Comparison of ENCODE assay signal across 22 mouse cellular contexts in genomic region chr1:52274210-52274609, GRCm38 (mm10). TPM values are rescaled to one million over a fixed set of nuclear protein-coding genes. Genes with fewer than 3 reads are reported as not detected.
DNase-seq lines count a peak whose midpoint lies in the region; ATAC-seq lines count a peak whose summit lies in the region.
"Had no signal": no experiment of that assay in that cellular context is flagged by ENCODE, and none has a peak within 500 bp of the region (broad histone marks: within the 10 kb centered on the region; RNA-seq: fewer than 3 reads in every experiment).

No protein-coding gene starts in this region.

- WGBS in forebrain, embryonic 16.5 days = 84% methylated on average over 3 of the region's 3 CpGs

- H3K27ac ChIP-seq in forebrain, embryonic 16.5 days (ENCODE audit: low read length) = no peak overlapping the region
- H3K27ac ChIP-seq: forebrain, embryonic 15.5 days; gastrocnemius, adult 2 months; heart, adult 2 months; heart, embryonic 15.5 days; kidney, embryonic 15.5 days; limb, embryonic 12.5 days; liver, embryonic 13.5 days; midbrain, embryonic 10.5 days had no signal

- 0 out of 2 replicates have a peak, but pooled peaks have one; percentile 44 for ATAC-seq in frontal cortex, adult (ENCODE audit: low TSS enrichment)
- peak; percentile 65 for ATAC-seq in granulocyte monocyte progenitor cell, adult 5-6 weeks (replicated peaks; ENCODE audit: poor library complexity, severe bottlenecking)
- ATAC-seq in forebrain, embryonic 16.5 days = no peak
- ATAC-seq: forebrain, embryonic 15.5 days; hindbrain, embryonic 16.5 days; intestine, postnatal 0 days had no signal

- no peak overlapping the region for H3K4me3 ChIP-seq in forebrain, embryonic 16.5 days (replicated peaks; ENCODE audit: low read length)
- H3K4me3 ChIP-seq: forebrain, embryonic 15.5 days; gastrocnemius, adult 2 months; heart, adult 2 months; heart, embryonic 15.5 days; kidney, embryonic 15.5 days; limb, embryonic 12.5 days; liver, embryonic 13.5 days; midbrain, embryonic 10.5 days had no signal

- DNase-seq in adrenal gland, adult 2 months = peak; percentile 38
- no peak for DNase-seq in adrenal gland, postnatal 10 days
- no peak for DNase-seq in frontal cortex, postnatal 36 days (ENCODE audit: low spot score in 2 of 2)
- DNase-seq in gastrocnemius, postnatal 36 days = no peak
- DNase-seq: embryo, embryonic 11 days; gastrocnemius, adult 2 months; heart, adult 2 months; heart, postnatal 4 days; liver, embryonic 13.5 days; lung, embryonic 14.5 days; lung, postnatal 36 days; retina, postnatal 1 day had no signal

- no peaks in the 10 kb centered on the region for H3K9me3 ChIP-seq in forebrain, embryonic 16.5 days (ENCODE audit: control insufficient read depth, low read length)
- H3K9me3 ChIP-seq: forebrain, embryonic 15.5 days; heart, embryonic 15.5 days; kidney, embryonic 15.5 days; limb, embryonic 12.5 days; liver, embryonic 13.5 days; midbrain, embryonic 10.5 days had no signal

- intact Hi-C loops in gastrocnemius, postnatal 36 days (cut with DNase I) = no loop called here

- H3K4me2 ChIP-seq in forebrain, embryonic 16.5 days (ENCODE audit: low read length) = no peak overlapping the region
- H3K4me2 ChIP-seq: forebrain, embryonic 15.5 days; heart, embryonic 15.5 days; kidney, embryonic 15.5 days; limb, embryonic 12.5 days; liver, embryonic 13.5 days; lung, embryonic 14.5 days had no signal

- H3K27me3 ChIP-seq in forebrain, embryonic 16.5 days (replicated peaks; ENCODE audit: control insufficient read depth, insufficient read depth, low read length) = no peaks in the 10 kb centered on the region
- H3K27me3 ChIP-seq: forebrain, embryonic 15.5 days; heart, embryonic 15.5 days; kidney, embryonic 15.5 days; limb, embryonic 12.5 days; liver, embryonic 13.5 days had no signal

- no peaks in the 10 kb centered on the region for H3K4me1 ChIP-seq in forebrain, embryonic 16.5 days (replicated peaks; ENCODE audit: control insufficient read depth, insufficient read depth, low read length)
- H3K4me1 ChIP-seq: forebrain, embryonic 15.5 days; liver, embryonic 13.5 days; midbrain, embryonic 10.5 days had no signal

- no peaks in the 10 kb centered on the region for H3K36me3 ChIP-seq in forebrain, embryonic 16.5 days (ENCODE audit: control insufficient read depth, insufficient read depth)
- H3K36me3 ChIP-seq: forebrain, embryonic 15.5 days; heart, embryonic 15.5 days; kidney, embryonic 15.5 days; limb, embryonic 12.5 days; liver, embryonic 13.5 days; midbrain, embryonic 10.5 days had no signal

- H3K9ac ChIP-seq in forebrain, embryonic 16.5 days (replicated peaks; ENCODE audit: low read depth, low read length) = no peak overlapping the region
- H3K9ac ChIP-seq: forebrain, embryonic 15.5 days; heart, embryonic 15.5 days; kidney, embryonic 15.5 days; limb, embryonic 12.5 days; liver, embryonic 13.5 days; lung, embryonic 14.5 days had no signal

RNA-seq across cellular contexts. Expression of gene Gls, which starts 41.2 kb away (rescaled TPM):
- total RNA-seq in adrenal gland, adult 2 months (2021) = 10 to 100 TPM; 69.1 to 94.1 TPM
- polyA plus RNA-seq in adrenal gland, adult 2 months (2012; rRNA removed) = 14.2 TPM in 2 replicates
- total RNA-seq in adrenal gland, postnatal 10 days (2021) = 100 to 1,000 TPM in 1 of 2 experiments, 10 to 100 TPM in 1; 78.0 to 105 TPM
- total RNA-seq in granulocyte monocyte progenitor cell, adult 5-6 weeks (2014; fragmentation: Nextera tagmentation) = 103 and 136 TPM in 2 replicates
- total RNA-seq in granulocyte monocyte progenitor cell, adult 5-6 weeks (2017) = 192 and 196 TPM in 2 replicates
- 10 to 100 TPM; 65.6 to 74.8 TPM for total RNA-seq in gastrocnemius, postnatal 36 days (2021)
- polyA plus RNA-seq in forebrain, embryonic 16.5 days (2015; fragmentation: Nextera tagmentation; extraction: Ambion mirVana) = 34.8 and 36.0 TPM in 2 replicates
